Mouse (Mus musculus): Measurements from ENCODE around the gene Zbtb16.

DNA sequence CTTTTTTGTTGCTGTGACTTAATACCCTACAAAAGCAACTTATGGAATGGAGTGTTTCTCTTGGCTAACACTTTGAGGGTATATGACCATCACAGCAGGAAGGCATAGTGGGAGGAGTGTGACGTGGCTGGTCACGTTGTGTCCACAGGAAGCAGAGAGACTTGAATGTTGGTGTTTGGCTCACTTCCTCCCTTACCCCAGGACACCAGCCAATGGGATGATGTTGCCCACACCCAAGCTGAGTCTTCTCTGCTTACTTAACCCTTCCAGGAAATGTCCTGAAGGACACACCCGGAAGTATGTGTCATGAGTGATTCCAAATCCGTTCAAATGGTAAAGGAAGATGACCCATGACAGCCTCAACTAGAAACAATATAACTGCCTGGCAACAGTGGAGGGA lies 226.3 kb downstream of the Zbtb16 start:
- no peak for TF ChIP-seq POLR2A (IDR thresholded peaks at IDR 0.05; ENCODE audit: insufficient read depth, low read depth, low read length)
- no peak for TF ChIP-seq CTCF (IDR thresholded peaks at IDR 0.05; ENCODE audit: insufficient read depth, low read depth, low read length)

Measured in olfactory bulb, adult 2 months (tissue).